Mouse (Mus musculus) hindbrain, embryonic 13.5 days (tissue): ENCODE data around the gene Tmsb15b2. TPM values are rescaled to one million over a fixed set of nuclear protein-coding genes. Genes with fewer than 3 reads are reported as not detected.
"Not testable (repeated sequence)": the region's sequence is repeated elsewhere in the genome, so short reads cannot be mapped to it uniquely, and the experiment has no call there.

Experiments used
- ATAC-seq: fragments of 200-750 bp; cut with Nextera tagmentation; 2 replicates; pipeline ENCODE4 v1.8.0; 2017; ENCODE audit warnings: moderate TSS enrichment; ENCODE audit not compliant: low FRiP score
- H3K27ac ChIP-seq: fragments of 300-500 bp; sonication (generic); 2 replicates; pipeline ENCODE4 v1.5.1; 2015; ENCODE audit warnings: inconsistent platforms, mild to moderate bottlenecking, moderate library complexity
- H3K27me3 ChIP-seq: fragments of 300-500 bp; sonication (generic); 2 replicates; pipeline ENCODE4 v1.6.1; 2015; ENCODE audit warnings: mild to moderate bottlenecking, inconsistent platforms
- H3K36me3 ChIP-seq: fragments of 300-500 bp; sonication (generic); 2 replicates; pipeline ENCODE4 v1.6.1; 2015; ENCODE audit warnings: mild to moderate bottlenecking, inconsistent platforms
- H3K4me1 ChIP-seq: fragments of 300-500 bp; sonication (generic); replicated peaks from 2 replicates; pipeline ENCODE4 v1.6.1; 2015; ENCODE audit warnings: inconsistent platforms
- H3K4me2 ChIP-seq: fragments of 300-500 bp; sonication (generic); 2 replicates; pipeline ENCODE4 v1.6.1; 2015; ENCODE audit warnings: inconsistent platforms, mild to moderate bottlenecking, moderate library complexity
- H3K4me3 ChIP-seq: fragments of 300-500 bp; sonication (generic); 2 replicates; pipeline ENCODE4 v1.5.1; 2015; ENCODE audit warnings: mild to moderate bottlenecking, inconsistent platforms
- H3K9ac ChIP-seq: fragments of 300-500 bp; sonication (generic); 2 replicates; pipeline ENCODE4 v1.6.1; 2015; ENCODE audit warnings: mild to moderate bottlenecking, inconsistent platforms
- H3K9me3 ChIP-seq: fragments of 300-500 bp; sonication (generic); 2 replicates; pipeline ENCODE4 v1.6.1; 2016; ENCODE audit warnings: inconsistent platforms
- WGBS: fragments of 180-500 bp; shearing (Covaris S2); methylation state at CpG from one replicate; pipeline ENCODE4 v1.1.7; 2015; 5-methylcytosine and 5-hydroxymethylcytosine counted together
- polyA plus RNA-seq: library from polyadenylated mRNA; unstranded; fragments of >200 nt; fragmentation: Nextera tagmentation; extraction: Ambion mirVana; gene quantifications from 2 replicates; pipeline ENCODE4 v1.2.1, GENCODE M21; 2015

Gene Tmsb15b2
- polyA plus RNA-seq, 1 experiment from 2014 or later: 120 TPM

GRCm38 (mm10) chrX:136959688-136960087 lies 15.6 kb downstream of the Tmsb15b2 start:
- 25% methylated on average over 2 of the region's 2 CpGs for WGBS
- H3K4me3 ChIP-seq: no peak overlapping the region
- H3K27me3 ChIP-seq: no peaks in the 10 kb centered on the region
- no peaks in the 10 kb centered on the region for H3K9me3 ChIP-seq
- no peaks in the 10 kb centered on the region for H3K4me1 ChIP-seq
- no peak overlapping the region for H3K4me2 ChIP-seq
- no peak for ATAC-seq
- H3K27ac ChIP-seq: no peak overlapping the region
- H3K36me3 ChIP-seq: no peaks in the 10 kb centered on the region
- H3K9ac ChIP-seq: no peak overlapping the region

- Histone ChIP-seq H3K4me2 (peak overlapping the region; percentile 45), H3K4me3 (peak overlapping the region; percentile 44)
- not testable (repeated sequence) for H3K36me3 ChIP-seq, H3K9ac ChIP-seq, H3K9me3 ChIP-seq, H3K27me3 ChIP-seq, H3K27ac ChIP-seq, H3K4me1 ChIP-seq
- WGBS: 58% methylated on average over 5 of the region's 5 CpGs
- peak; percentile 27 for ATAC-seq
Observed at GRCm38 (mm10) chrX:136958300-136958699, 17.0 kb downstream of the Tmsb15b2 start.

GRCm38 (mm10) chrX:136957583-136958279 lies 17.6 kb downstream of the Tmsb15b2 start:
- not testable (repeated sequence) for H3K9me3 ChIP-seq, H3K27me3 ChIP-seq, H3K27ac ChIP-seq, H3K4me1 ChIP-seq, H3K36me3 ChIP-seq
- H3K4me2 ChIP-seq: peak overlapping the region; percentile 45
- peak overlapping the region; percentile 44 for H3K4me3 ChIP-seq
- H3K9ac ChIP-seq: peak overlapping the region; percentile 62
- 33% methylated on average over 13 of the region's 13 CpGs for WGBS
- ATAC-seq: peak; percentile 100

- Histone ChIP-seq H3K4me1 (no peaks in the 10 kb centered on the region), H3K36me3 (no peaks in the 10 kb centered on the region), H3K4me3 (no peak overlapping the region), H3K9me3 (no peaks in the 10 kb centered on the region), H3K9ac (no peak overlapping the region), H3K27ac (no peak overlapping the region), H3K27me3 (no peaks in the 10 kb centered on the region), H3K4me2 (no peak overlapping the region)
- 56% methylated on average over 3 of the region's 3 CpGs for WGBS
- no peak for ATAC-seq
Observed at GRCm38 (mm10) chrX:136937985-136938384, 37.3 kb downstream of the Tmsb15b2 start.

- 94% methylated on average over 14 of the region's 14 CpGs for WGBS
- Histone ChIP-seq H3K9me3 (peaks cover 9% of the 10 kb centered on the region; the same call in 1 of the 2 replicates), H3K27ac (no peak within 1 kb of the TSS), H3K4me1 (no peaks in the 10 kb centered on the region), H3K27me3 (no peaks in the 10 kb centered on the region), H3K36me3 (no peaks in the 10 kb centered on the region), H3K9ac (no peak within 1 kb of the TSS), H3K4me2 (no peak within 1 kb of the TSS), H3K4me3 (no peak within 1 kb of the TSS)
- no peak for ATAC-seq
Observed at GRCm38 (mm10) chrX:136927031-136927430, 48.3 kb downstream of the Tmsb15b2 start, which contains the start of gene H2bfm. Gene H2bfm (plus strand): TSS chrX:136927325.

GRCm38 (mm10) chrX:136925863-136926262 lies 49.4 kb downstream of the Tmsb15b2 start:
- Histone ChIP-seq H3K36me3 (no peaks in the 10 kb centered on the region), H3K4me1 (no peaks in the 10 kb centered on the region), H3K4me2 (no peak overlapping the region), H3K27ac (no peak overlapping the region), H3K27me3 (no peaks in the 10 kb centered on the region), H3K9me3 (peaks cover 9% of the 10 kb centered on the region; the same call in 1 of the 2 replicates), H3K4me3 (no peak overlapping the region), H3K9ac (no peak overlapping the region)
- ATAC-seq: no peak

Other genes starting within 250 kb of the Tmsb15b2 start
- gene Morf4l2, start 231.8 kb downstream of the Tmsb15b2 start, polyA plus RNA-seq: 540 and 559 TPM in 2 replicates
- not detected in 2 replicates for gene Glra4, start 195.4 kb downstream of the Tmsb15b2 start, polyA plus RNA-seq
- 15.6 and 19.0 TPM in 2 replicates for gene Plp1, start 152.8 kb downstream of the Tmsb15b2 start, polyA plus RNA-seq
- 15.1 and 16.1 TPM in 2 replicates for gene Rab9b, start 106.7 kb downstream of the Tmsb15b2 start, polyA plus RNA-seq
- gene H2bfm, start 48.2 kb downstream of the Tmsb15b2 start, polyA plus RNA-seq: not detected in 2 replicates
- 10.9 and 13.9 TPM in 2 replicates for gene Tmsb15l, start 1.4 kb upstream of the Tmsb15b2 start, polyA plus RNA-seq
- 38.3 and 46.4 TPM in 2 replicates for gene Tmsb15b1, start 1.4 kb upstream of the Tmsb15b2 start, polyA plus RNA-seq
- 264 and 268 TPM in 2 replicates for gene Zcchc18, start 17.7 kb upstream of the Tmsb15b2 start, polyA plus RNA-seq
- 15.9 and 18.6 TPM in 2 replicates for gene Slc25a53, start 62.8 kb upstream of the Tmsb15b2 start, polyA plus RNA-seq
- 7.5 and 7.6 TPM in 2 replicates for gene Fam199x, start 74.1 kb upstream of the Tmsb15b2 start, polyA plus RNA-seq
- not detected in 2 replicates for gene Esx1, start 146.6 kb upstream of the Tmsb15b2 start, polyA plus RNA-seq